Mouse (Mus musculus) ES-E14 (cell line): ENCODE data around the gene Stxbp1. TPM values are rescaled to one million over a fixed set of nuclear protein-coding genes. Genes with fewer than 3 reads are reported as not detected.

Experiments used
- DNase-seq: peaks from one replicate; pipeline ENCODE4 v3.0.0-alpha.2; 2013; ENCODE audit warnings: low read depth, low spot score
- H3K27ac ChIP-seq: 2 replicates; pipeline ENCODE4 v1.5.1; 2012; ENCODE audit warnings: low read depth, mild to moderate bottlenecking, low read length, moderate library complexity, mixed read lengths; ENCODE audit not compliant: poor library complexity, insufficient read depth, severe bottlenecking
- H3K36me3 ChIP-seq: 2 replicates; pipeline ENCODE4 v1.6.1; 2012; ENCODE audit warnings: mild to moderate bottlenecking, low read length, moderate library complexity, mixed read lengths; ENCODE audit not compliant: control insufficient read depth, poor library complexity, insufficient read depth, severe bottlenecking
- H3K4me1 ChIP-seq, 2 experiments: fragments of 150-350 bp in 1 of 2; sonication (generic) in 1 of 2; 2 replicates each; pipeline ENCODE4 v1.6.1; 2012; ENCODE audit warnings: low read length in 2 of 2, mild to moderate bottlenecking in 1 of 2, mixed read lengths in 1 of 2; ENCODE audit not compliant: control insufficient read depth in 2 of 2, insufficient read depth in 2 of 2, poor library complexity in 1 of 2
- H3K4me3 ChIP-seq, 2 experiments: fragments of 150-350 bp in 1 of 2; sonication (generic) in 1 of 2; 2 replicates each; pipeline ENCODE4 v1.5.1; 2012; ENCODE audit warnings: low read length in 2 of 2, low read depth in 1 of 2, mild to moderate bottlenecking in 1 of 2, mixed read lengths in 1 of 2; ENCODE audit not compliant: insufficient read depth in 1 of 2, poor library complexity in 1 of 2, severe bottlenecking in 1 of 2
- H3K9ac ChIP-seq: 2 replicates; pipeline ENCODE4 v1.6.1; 2012; ENCODE audit warnings: low read depth, mild to moderate bottlenecking, low read length, mixed read lengths; ENCODE audit not compliant: poor library complexity, insufficient read depth, severe bottlenecking
- H3K9me3 ChIP-seq: fragments of 150-350 bp; sonication (generic); 2 replicates; pipeline ENCODE4 v1.6.1; 2012; ENCODE audit warnings: low read depth, mild to moderate bottlenecking, low read length; ENCODE audit not compliant: control insufficient read depth, insufficient read depth
- CHD2 ChIP-seq: IDR thresholded peaks from 2 replicates; pipeline ENCODE4 v1.6.1; 2014; ENCODE audit warnings: mild to moderate bottlenecking, low read depth, low read length, inconsistent platforms
- HCFC1 ChIP-seq: IDR thresholded peaks from 2 replicates; pipeline ENCODE4 v1.6.1; 2012; ENCODE audit warnings: low read length, inconsistent platforms, borderline replicate concordance; ENCODE audit not compliant: insufficient read depth
- MAFK ChIP-seq: IDR thresholded peaks from 2 replicates; pipeline ENCODE4 v1.6.1; 2014; ENCODE audit warnings: mild to moderate bottlenecking, low read depth, low read length, inconsistent platforms; ENCODE audit not compliant: insufficient read depth
- ZC3H11A ChIP-seq: IDR thresholded peaks from 2 replicates; pipeline ENCODE4 v1.6.1; 2012; ENCODE audit warnings: low read depth, mild to moderate bottlenecking, inconsistent platforms, low read length, borderline replicate concordance
- ZNF384 ChIP-seq: IDR thresholded peaks from 2 replicates; pipeline ENCODE4 v1.6.1; 2012; ENCODE audit warnings: low read depth, low read length, inconsistent platforms
- in situ Hi-C, 2 experiments: fragments of 600-800 bp; cut with MboI; formaldehyde crosslinking; loops; one replicate each; pipeline ENCODE4 v1.15.1; 2025; ENCODE audit warnings: low sequenced_read_pairs in 2 of 2, inconsistent platforms in 1 of 2; ENCODE audit not compliant: unreplicated experiment in 2 of 2
- total RNA-seq: library from RNA; depleted of rRNA; stranded (reverse); fragments of 300-350 nt; gene quantifications from 2 replicates; pipeline ENCODE4 v1.2.3, GENCODE M21; 2012

Gene Stxbp1
- total RNA-seq, 1 experiment, result 4.0 TPM

DNA sequence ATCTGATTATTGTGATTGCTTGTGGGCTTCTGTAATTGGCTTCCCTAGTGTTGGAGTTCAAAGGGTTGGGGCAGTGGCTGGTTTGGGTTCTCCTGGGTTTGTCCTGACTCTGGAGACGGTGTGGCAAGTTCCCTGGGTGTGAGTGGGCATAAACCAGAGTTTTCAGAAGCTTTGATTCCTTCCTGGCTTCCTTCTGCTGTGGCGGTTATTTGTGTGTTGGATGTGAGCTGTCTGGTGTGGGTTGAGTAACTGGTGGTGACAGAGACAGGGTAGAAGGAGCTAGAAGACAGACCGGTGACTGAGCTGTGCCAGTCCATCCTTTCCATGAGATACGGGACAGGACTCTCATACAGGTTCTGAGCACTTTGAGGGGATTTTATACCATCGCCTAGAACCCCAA, 32.5 kb upstream of the Stxbp1 start:
- Histone ChIP-seq H3K27ac (no peak overlapping the region), H3K4me1 (peaks cover 24 to 58% of the 10 kb centered on the region in 2 experiments)

DNA sequence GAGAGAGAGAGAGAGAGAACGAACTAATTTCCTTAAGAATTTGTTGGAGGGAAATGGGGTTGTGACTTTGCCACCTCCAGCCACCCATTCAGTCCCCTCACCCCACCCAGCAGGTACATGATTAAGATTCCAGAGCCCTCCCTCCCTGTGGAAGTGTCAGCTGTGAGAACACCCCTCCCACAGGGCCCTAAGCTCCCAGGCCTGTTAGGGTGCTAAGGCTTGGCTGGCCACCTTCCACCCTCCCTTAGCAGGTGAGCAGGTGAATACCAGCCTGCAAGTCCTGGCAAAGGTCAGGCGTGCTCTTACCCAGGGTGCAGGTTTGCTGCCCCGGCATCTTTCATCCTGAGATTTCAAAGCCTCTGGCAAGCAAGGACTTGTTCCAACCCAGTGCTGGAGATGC, 31.4 kb upstream of the Stxbp1 start:
- Histone ChIP-seq H3K9me3 (no peaks in the 10 kb centered on the region), H3K4me1 (peaks cover 21 to 48% of the 10 kb centered on the region in 2 experiments), H3K27ac (no peak overlapping the region), H3K4me3 (peak overlapping the region; percentile 72 to 92; a peak in 1 of 4 replicates), H3K9ac (peak overlapping the region; percentile 46; the same call in 1 of the 2 replicates), H3K36me3 (no peaks in the 10 kb centered on the region)
- DNase-seq, result no peak
- in situ Hi-C loops, result no loop called here
- TF ChIP-seq MAFK (no peak), ZNF384 (no peak), HCFC1 (no peak), ZC3H11A (no peak), CHD2 (no peak)

More for the DNA sequence above, 32.5 kb upstream of the Stxbp1 start:
- in situ Hi-C loops, result no loop called here
- no peak for DNase-seq
- TF ChIP-seq MAFK, result no peak
- TF ChIP-seq ZC3H11A, result no peak
- TF ChIP-seq ZNF384, result no peak
- TF ChIP-seq CHD2, result no peak
- no peak for TF ChIP-seq HCFC1
- H3K9me3 ChIP-seq, result no peaks in the 10 kb centered on the region
- H3K4me3 ChIP-seq, result no peak overlapping the region
- H3K9ac ChIP-seq, result no peak overlapping the region
- H3K36me3 ChIP-seq, result no peaks in the 10 kb centered on the region

- no peak overlapping the region; the same call in 1 of the 2 replicates for H3K27ac ChIP-seq
These were observed 30.8 kb upstream of the Stxbp1 start for GRCm38 (mm10) chr2:32877761-32878393.

DNA sequence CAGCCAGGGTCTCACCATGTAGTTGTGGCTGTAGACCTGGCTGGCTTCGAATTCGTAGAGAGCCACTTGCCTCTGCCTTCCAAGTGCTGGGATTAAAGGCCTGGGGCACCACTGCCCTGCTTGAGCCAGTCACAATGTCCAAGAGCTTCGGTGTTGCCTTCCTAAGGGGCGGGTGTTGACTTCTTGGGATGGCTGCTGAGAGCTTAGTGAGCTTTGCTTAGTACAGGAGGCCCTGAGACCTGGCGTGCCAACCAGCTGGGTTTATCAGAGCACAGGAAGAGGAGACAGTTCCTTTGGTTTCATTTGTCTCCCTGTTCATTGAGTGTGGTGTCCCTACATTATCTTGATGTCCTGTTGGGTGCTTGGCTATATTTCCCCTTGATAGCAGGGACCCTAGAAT, 30.3 kb upstream of the Stxbp1 start:
- TF ChIP-seq ZC3H11A, result no peak
- no peak for TF ChIP-seq MAFK
- TF ChIP-seq ZNF384, result no peak
- TF ChIP-seq CHD2, result no peak
- TF ChIP-seq HCFC1, result no peak
- Histone ChIP-seq H3K4me1 (peaks cover 21 to 43% of the 10 kb centered on the region in 2 experiments), H3K36me3 (no peaks in the 10 kb centered on the region), H3K9me3 (no peaks in the 10 kb centered on the region), H3K4me3 (peak overlapping the region; percentile 72 to 92), H3K27ac (no peak overlapping the region), H3K9ac (peak overlapping the region; percentile 78; the same call in 1 of the 2 replicates)
- in situ Hi-C loops, result no loop called here
- no peak for DNase-seq

More at GRCm38 (mm10) chr2:32877761-32878393, 30.8 kb upstream of the Stxbp1 start:
- no peak for DNase-seq
- Histone ChIP-seq H3K36me3 (no peaks in the 10 kb centered on the region), H3K9ac (peak overlapping the region; percentile 78; the same call in 1 of the 2 replicates), H3K4me3 (peak overlapping the region; percentile 72 to 92; a peak in 3 of 4 replicates), H3K9me3 (no peaks in the 10 kb centered on the region), H3K4me1 (peaks cover 21 to 45% of the 10 kb centered on the region in 2 experiments)
- in situ Hi-C loops, result no loop called here
- TF ChIP-seq MAFK (no peak), ZNF384 (0 out of 2 replicates have a peak, but pooled peaks have one; percentile 44), CHD2 (no peak)
